Mouse (Mus musculus) hindbrain, embryonic 11.5 days (tissue): Measurements from ENCODE around the gene Mpv17l2. TPM values are rescaled to one million over a fixed set of nuclear protein-coding genes. Genes with fewer than 3 reads are reported as not detected.

Experiments
- ATAC-seq: fragments of 200-750 bp; cut with Nextera tagmentation; 2 replicates; pipeline ENCODE4 v1.8.0; 2017; ENCODE audit warnings: mild to moderate bottlenecking, moderate TSS enrichment, moderate library complexity; ENCODE audit not compliant: low FRiP score
- DNase-seq: peaks from one replicate; pipeline ENCODE4 v3.0.0-alpha.2; 2015; ENCODE audit warnings: low spot score
- H3K27ac ChIP-seq: fragments of 300-500 bp; sonication (generic); 2 replicates; pipeline ENCODE4 v1.5.1; 2014; ENCODE audit warnings: mild to moderate bottlenecking, low read depth, low read length
- H3K27me3 ChIP-seq: fragments of 300-500 bp; sonication (generic); 2 replicates; pipeline ENCODE4 v1.6.1; 2014; ENCODE audit warnings: mild to moderate bottlenecking, low read length, moderate library complexity, mixed read lengths; ENCODE audit not compliant: control insufficient read depth, insufficient read depth
- H3K36me3 ChIP-seq: fragments of 300-500 bp; sonication (generic); 2 replicates; pipeline ENCODE4 v1.6.1; 2014; ENCODE audit warnings: mild to moderate bottlenecking, low read length, moderate library complexity, mixed read lengths; ENCODE audit not compliant: control insufficient read depth, insufficient read depth
- H3K4me1 ChIP-seq: fragments of 300-500 bp; sonication (generic); replicated peaks from 2 replicates; pipeline ENCODE4 v1.6.1; 2014; ENCODE audit warnings: low read length, mixed read lengths; ENCODE audit not compliant: control insufficient read depth, insufficient read depth
- H3K4me2 ChIP-seq: fragments of 300-500 bp; sonication (generic); replicated peaks from 2 replicates; pipeline ENCODE4 v1.6.1; 2014; ENCODE audit warnings: mild to moderate bottlenecking, low read depth, low read length
- H3K4me3 ChIP-seq: fragments of 300-500 bp; sonication (generic); 2 replicates; pipeline ENCODE4 v1.5.1; 2014; ENCODE audit warnings: low read depth, low read length
- H3K9ac ChIP-seq: fragments of 300-500 bp; sonication (generic); 2 replicates; pipeline ENCODE4 v1.6.1; 2014; ENCODE audit warnings: low read depth, low read length
- H3K9me3 ChIP-seq: fragments of 300-500 bp; sonication (generic); 2 replicates; pipeline ENCODE4 v1.6.1; 2016; ENCODE audit warnings: low read length; ENCODE audit not compliant: control insufficient read depth
- WGBS: fragments of 180-500 bp; shearing (Covaris S2); extraction: QIAGEN DNeasy Blood & Tissue Kit; methylation state at CpG from one replicate; pipeline ENCODE4 v1.1.7; 2014; 5-methylcytosine and 5-hydroxymethylcytosine counted together
- polyA plus RNA-seq: library from polyadenylated mRNA; unstranded; fragments of >200 nt; fragmentation: Nextera tagmentation; extraction: Ambion mirVana; gene quantifications from 2 replicates; pipeline ENCODE4 v1.2.1, GENCODE M21; 2014

Gene Mpv17l2
- polyA plus RNA-seq, 1 experiment from 2014 or later, result 40.6 TPM

GRCm38 (mm10) chr8:70753151-70753550 lies 7.6 kb downstream of the Mpv17l2 start:
- peak overlapping the region; percentile 13; the same call in 1 of the 2 replicates for H3K27ac ChIP-seq
- H3K9me3 ChIP-seq, result no peaks in the 10 kb centered on the region
- 0 out of 2 replicates have a peak overlapping the region, but pooled peaks have one; percentile 12 for H3K4me2 ChIP-seq
- no peaks in the 10 kb centered on the region for H3K4me1 ChIP-seq
- no peaks in the 10 kb centered on the region for H3K36me3 ChIP-seq
- DNase-seq, result no peak
- WGBS, result 29% methylated on average over 21 of the region's 21 CpGs
- H3K9ac ChIP-seq, result no peak overlapping the region
- no peaks in the 10 kb centered on the region for H3K27me3 ChIP-seq
- ATAC-seq, result no peak
- no peak overlapping the region for H3K4me3 ChIP-seq

- DNase-seq, result peak; percentile 84
- no peak overlapping the region; the same call in 1 of the 2 replicates for H3K27ac ChIP-seq
- no peaks in the 10 kb centered on the region for H3K36me3 ChIP-seq
- no peaks in the 10 kb centered on the region for H3K9me3 ChIP-seq
- no peak overlapping the region for H3K4me2 ChIP-seq
- ATAC-seq, result no peak
- H3K4me3 ChIP-seq, result no peak overlapping the region
- H3K9ac ChIP-seq, result no peak overlapping the region
- no peaks in the 10 kb centered on the region for H3K4me1 ChIP-seq
- peaks cover 3% of the 10 kb centered on the region; the same call in 1 of the 2 replicates for H3K27me3 ChIP-seq
- WGBS, result 38% methylated on average over 11 of the region's 11 CpGs
These were observed 8.6 kb downstream of the Mpv17l2 start for GRCm38 (mm10) chr8:70752000-70752764.

GRCm38 (mm10) chr8:70750128-70750680 lies 10.5 kb downstream of the Mpv17l2 start:
- H3K4me2 ChIP-seq, result no peak overlapping the region
- no peaks in the 10 kb centered on the region for H3K4me1 ChIP-seq
- H3K36me3 ChIP-seq, result no peaks in the 10 kb centered on the region
- no peaks in the 10 kb centered on the region for H3K9me3 ChIP-seq
- WGBS, result 79% methylated on average over 13 of the region's 13 CpGs
- no peak overlapping the region for H3K9ac ChIP-seq
- no peak overlapping the region for H3K27ac ChIP-seq
- DNase-seq, result no peak
- no peak for ATAC-seq
- H3K27me3 ChIP-seq, result peaks cover 13% of the 10 kb centered on the region; the same call in 1 of the 2 replicates
- no peak overlapping the region for H3K4me3 ChIP-seq

- H3K4me1 ChIP-seq, result no peaks in the 10 kb centered on the region
- WGBS, result 84% methylated on average over 19 of the region's 19 CpGs
- H3K4me2 ChIP-seq, result no peak overlapping the region
- no peaks in the 10 kb centered on the region for H3K9me3 ChIP-seq
- H3K27me3 ChIP-seq, result peaks cover 19% of the 10 kb centered on the region
- no peak overlapping the region for H3K4me3 ChIP-seq
- H3K9ac ChIP-seq, result no peak overlapping the region
- DNase-seq (no peak), ATAC-seq (no peak)
- H3K36me3 ChIP-seq, result no peaks in the 10 kb centered on the region
- H3K27ac ChIP-seq, result no peak overlapping the region
These were observed 11.6 kb downstream of the Mpv17l2 start for GRCm38 (mm10) chr8:70749097-70749674.

- no peak overlapping the region for H3K4me2 ChIP-seq
- no peak overlapping the region for H3K27ac ChIP-seq
- no peaks in the 10 kb centered on the region for H3K4me1 ChIP-seq
- no peak overlapping the region for H3K4me3 ChIP-seq
- WGBS, result 89% methylated on average over 23 of the region's 23 CpGs
- DNase-seq (no peak), ATAC-seq (no peak)
- H3K9me3 ChIP-seq, result no peaks in the 10 kb centered on the region
- H3K36me3 ChIP-seq, result no peaks in the 10 kb centered on the region
- no peak overlapping the region for H3K9ac ChIP-seq
- peaks cover 24% of the 10 kb centered on the region for H3K27me3 ChIP-seq
These were observed 12.3 kb downstream of the Mpv17l2 start for GRCm38 (mm10) chr8:70748246-70749096.

- Histone ChIP-seq H3K4me3 (no peak overlapping the region), H3K27me3 (peaks cover 35% of the 10 kb centered on the region), H3K9ac (no peak overlapping the region), H3K36me3 (no peaks in the 10 kb centered on the region), H3K27ac (no peak overlapping the region), H3K4me1 (peaks cover 5% of the 10 kb centered on the region; the same call in 1 of the 2 replicates), H3K9me3 (no peaks in the 10 kb centered on the region), H3K4me2 (no peak overlapping the region)
- DNase-seq, result no peak
- WGBS, result 83% methylated on average over 18 of the region's 18 CpGs
- no peak for ATAC-seq
These were observed 13.4 kb downstream of the Mpv17l2 start for GRCm38 (mm10) chr8:70747211-70747890.

GRCm38 (mm10) chr8:70746676-70747075 lies 14.1 kb downstream of the Mpv17l2 start:
- Histone ChIP-seq H3K36me3 (no peaks in the 10 kb centered on the region), H3K27ac (no peak overlapping the region), H3K4me2 (no peak overlapping the region), H3K4me1 (peaks cover 6% of the 10 kb centered on the region; the same call in 1 of the 2 replicates), H3K9me3 (no peaks in the 10 kb centered on the region), H3K27me3 (peaks cover 40% of the 10 kb centered on the region), H3K4me3 (no peak overlapping the region), H3K9ac (no peak overlapping the region)
- ATAC-seq (no peak), DNase-seq (no peak)
- 72% methylated on average over 9 of the region's 9 CpGs for whole genome bisulfite sequencing

- Histone ChIP-seq H3K4me1 (peaks cover 6% of the 10 kb centered on the region; the same call in 1 of the 2 replicates), H3K27ac (no peak overlapping the region), H3K9me3 (no peaks in the 10 kb centered on the region), H3K9ac (no peak overlapping the region), H3K4me2 (no peak overlapping the region), H3K4me3 (no peak overlapping the region), H3K36me3 (no peaks in the 10 kb centered on the region), H3K27me3 (peaks cover 44% of the 10 kb centered on the region)
- WGBS, result 58% methylated on average over 19 of the region's 19 CpGs
- ATAC-seq (no peak), DNase-seq (no peak)
These were observed 15.0 kb downstream of the Mpv17l2 start for GRCm38 (mm10) chr8:70745691-70746220.
